Mouse (Mus musculus) neural tube, embryonic 12.5 days (tissue): Measurements from ENCODE around the gene Fam102a. TPM values are rescaled to one million over a fixed set of nuclear protein-coding genes. Genes with fewer than 3 reads are reported as not detected.

Experiments used
- ATAC-seq: fragments of 200-750 bp; cut with Nextera tagmentation; 2 replicates; pipeline ENCODE4 v1.8.0; 2017; ENCODE audit warnings: low read depth, mild to moderate bottlenecking, moderate TSS enrichment, moderate library complexity; ENCODE audit not compliant: low FRiP score
- H3K27ac ChIP-seq: fragments of 300-500 bp; sonication (generic); 2 replicates; pipeline ENCODE4 v1.5.1; 2016
- H3K27me3 ChIP-seq: fragments of 300-500 bp; sonication (generic); replicated peaks from 2 replicates; pipeline ENCODE4 v1.6.1; 2016; ENCODE audit warnings: mild to moderate bottlenecking
- H3K36me3 ChIP-seq: fragments of 300-500 bp; sonication (generic); 2 replicates; pipeline ENCODE4 v1.6.1; 2016; ENCODE audit warnings: mild to moderate bottlenecking
- H3K4me1 ChIP-seq: fragments of 300-500 bp; sonication (generic); 2 replicates; pipeline ENCODE4 v1.6.1; 2016
- H3K4me2 ChIP-seq: fragments of 300-500 bp; sonication (generic); replicated peaks from 2 replicates; pipeline ENCODE4 v1.6.1; 2016; ENCODE audit warnings: mild to moderate bottlenecking
- H3K4me3 ChIP-seq: fragments of 300-500 bp; sonication (generic); 2 replicates; pipeline ENCODE4 v1.5.1; 2016
- H3K9ac ChIP-seq: fragments of 300-500 bp; sonication (generic); 2 replicates; pipeline ENCODE4 v1.6.1; 2016; ENCODE audit warnings: mild to moderate bottlenecking
- H3K9me3 ChIP-seq: fragments of 300-500 bp; sonication (generic); 2 replicates; pipeline ENCODE4 v1.6.1; 2016; ENCODE audit warnings: mild to moderate bottlenecking
- WGBS: fragments of 180-500 bp; shearing (Covaris S2); methylation state at CpG from one replicate; pipeline ENCODE4 v1.1.7; 2016; 5-methylcytosine and 5-hydroxymethylcytosine counted together
- polyA plus RNA-seq: library from polyadenylated mRNA; unstranded; fragments of >200 nt; fragmentation: Nextera tagmentation; extraction: Ambion mirVana; gene quantifications from 2 replicates; pipeline ENCODE4 v1.2.1, GENCODE M21; 2016

Gene Fam102a
- polyA plus RNA-seq, 1 experiment from 2014 or later = 14.4 TPM

GRCm38 (mm10) chr2:32589213-32589795, 54.2 kb downstream of the Fam102a start:
- Histone ChIP-seq H3K9me3 (no peaks in the 10 kb centered on the region), H3K9ac (no peak overlapping the region), H3K27ac (no peak overlapping the region), H3K4me3 (no peak overlapping the region), H3K36me3 (no peaks in the 10 kb centered on the region; the same call in 1 of the 2 replicates), H3K4me1 (peaks cover 14% of the 10 kb centered on the region), H3K4me2 (no peak overlapping the region), H3K27me3 (no peaks in the 10 kb centered on the region)
- ATAC-seq = no peak
- WGBS = 79% methylated on average over 11 of the region's 11 CpGs

DNA sequence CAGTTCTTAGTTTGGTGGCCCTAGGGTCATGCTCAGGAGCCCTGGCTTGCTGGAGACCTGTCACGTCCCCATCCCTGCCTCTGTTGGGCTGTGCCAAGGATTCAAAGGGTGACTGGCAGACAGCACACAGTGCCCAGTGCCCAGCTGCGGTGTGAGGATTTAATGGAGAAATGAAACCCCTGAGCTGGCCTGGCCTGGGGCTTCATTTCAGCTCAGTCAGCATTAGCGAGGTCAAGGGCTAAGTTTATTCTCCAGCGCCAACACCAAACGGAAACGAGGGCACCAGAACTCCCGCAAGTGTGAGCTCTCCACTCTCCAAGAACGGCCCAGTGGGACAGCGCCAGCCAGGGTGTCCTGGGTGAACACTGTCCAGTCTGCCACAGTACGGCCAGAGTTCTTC, 55.1 kb downstream of the Fam102a start:
- Histone ChIP-seq H3K9me3 (no peaks in the 10 kb centered on the region), H3K4me3 (no peak overlapping the region), H3K4me1 (peaks cover 14% of the 10 kb centered on the region), H3K27ac (no peak overlapping the region), H3K9ac (no peak overlapping the region), H3K36me3 (peaks cover 3% of the 10 kb centered on the region; the same call in 1 of the 2 replicates), H3K4me2 (no peak overlapping the region), H3K27me3 (no peaks in the 10 kb centered on the region)
- 81% methylated on average over 10 of the region's 10 CpGs for WGBS
- ATAC-seq = no peak

GRCm38 (mm10) chr2:32591249-32591648, 56.1 kb downstream of the Fam102a start:
- Histone ChIP-seq H3K9me3 (no peaks in the 10 kb centered on the region), H3K9ac (no peak overlapping the region), H3K4me2 (no peak overlapping the region), H3K27me3 (no peaks in the 10 kb centered on the region), H3K27ac (no peak overlapping the region), H3K36me3 (peaks cover 3% of the 10 kb centered on the region; the same call in 1 of the 2 replicates), H3K4me1 (peaks cover 14% of the 10 kb centered on the region), H3K4me3 (no peak overlapping the region)
- WGBS = 70% methylated on average over 6 of the region's 6 CpGs
- no peak for ATAC-seq

DNA sequence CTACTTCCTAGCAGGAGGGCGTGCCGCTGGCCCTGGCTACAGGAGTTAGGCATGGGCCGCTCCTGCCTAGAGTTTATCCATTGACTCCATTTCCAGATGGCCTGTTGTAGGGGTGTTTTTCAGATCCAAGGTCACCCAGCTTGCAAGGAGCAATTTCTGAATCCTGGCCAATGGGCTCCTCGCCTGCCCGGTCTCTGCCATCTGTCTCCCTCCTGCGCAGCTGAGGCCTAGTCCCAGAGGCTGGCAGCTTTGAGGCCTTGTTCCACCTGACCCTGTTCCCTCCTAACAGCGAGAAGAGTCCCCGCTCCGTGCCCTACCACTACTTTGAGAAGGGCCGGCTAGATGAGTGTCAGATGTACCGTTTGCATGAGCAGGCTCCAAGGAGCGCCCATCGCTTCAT, 61.6 kb downstream of the Fam102a start:
- Histone ChIP-seq H3K27ac (no peak overlapping the region), H3K4me3 (no peak overlapping the region), H3K36me3 (peaks cover 7% of the 10 kb centered on the region; the same call in 1 of the 2 replicates), H3K4me2 (no peak overlapping the region), H3K27me3 (no peaks in the 10 kb centered on the region), H3K4me1 (no peaks in the 10 kb centered on the region), H3K9me3 (no peaks in the 10 kb centered on the region), H3K9ac (no peak overlapping the region)
- no peak for ATAC-seq
- WGBS = 90% methylated on average over 13 of the region's 13 CpGs

DNA sequence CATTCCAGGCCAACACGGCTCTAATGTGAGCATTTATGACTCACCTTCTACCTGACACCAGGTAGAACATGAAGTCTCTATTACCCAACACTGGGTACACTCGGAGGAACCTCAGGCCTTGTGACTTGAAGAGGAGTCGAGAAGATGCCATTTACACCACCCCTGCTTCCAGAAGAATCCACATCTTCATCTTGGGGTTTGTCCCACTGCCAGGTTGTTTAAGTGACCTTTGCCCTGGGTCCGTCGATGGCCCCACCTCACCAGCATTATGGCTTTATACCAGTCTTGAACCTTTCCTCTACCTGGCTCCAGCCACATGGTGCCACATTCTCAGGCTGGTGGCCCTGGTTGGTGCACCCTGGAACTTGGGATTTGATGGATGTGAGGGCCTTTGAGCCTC, 62.1 kb downstream of the Fam102a start:
- Histone ChIP-seq H3K27me3 (no peaks in the 10 kb centered on the region), H3K9ac (no peak overlapping the region), H3K4me1 (no peaks in the 10 kb centered on the region), H3K9me3 (no peaks in the 10 kb centered on the region), H3K27ac (no peak overlapping the region), H3K4me3 (no peak overlapping the region), H3K4me2 (no peak overlapping the region), H3K36me3 (peaks cover 7% of the 10 kb centered on the region; the same call in 1 of the 2 replicates)
- ATAC-seq = no peak
- WGBS = 91% methylated on average over 5 of the region's 5 CpGs

GRCm38 (mm10) chr2:32597699-32598098, 62.6 kb downstream of the Fam102a start:
- H3K4me2 ChIP-seq = no peak overlapping the region
- WGBS = 93% methylated on average over 5 of the region's 5 CpGs
- no peaks in the 10 kb centered on the region for H3K4me1 ChIP-seq
- H3K4me3 ChIP-seq = no peak overlapping the region
- no peaks in the 10 kb centered on the region for H3K9me3 ChIP-seq
- H3K9ac ChIP-seq = no peak overlapping the region
- H3K27ac ChIP-seq = no peak overlapping the region
- ATAC-seq = no peak
- peaks cover 7% of the 10 kb centered on the region; the same call in 1 of the 2 replicates for H3K36me3 ChIP-seq
- no peaks in the 10 kb centered on the region for H3K27me3 ChIP-seq

DNA sequence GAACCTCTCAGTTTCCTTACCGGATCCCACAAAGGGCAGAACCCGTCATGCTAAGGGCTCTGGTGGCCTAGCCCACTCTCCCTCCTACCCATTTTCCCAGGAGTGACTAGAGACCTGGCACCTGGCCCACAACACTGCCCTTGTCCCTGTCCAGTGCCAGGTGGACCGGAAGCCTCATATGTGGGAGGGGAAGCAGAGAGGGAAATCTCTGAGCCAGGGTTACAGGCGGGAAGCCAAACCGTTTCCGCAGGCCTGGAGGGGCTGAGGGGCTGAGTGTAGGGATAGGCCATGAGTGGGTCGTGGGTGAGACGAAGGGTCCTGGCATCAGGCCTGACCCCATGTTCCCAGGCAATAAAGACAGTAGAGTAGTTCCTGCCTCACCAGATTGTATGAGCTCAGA, 63.4 kb downstream of the Fam102a start:
- Histone ChIP-seq H3K27me3 (no peaks in the 10 kb centered on the region), H3K9me3 (no peaks in the 10 kb centered on the region), H3K27ac (no peak overlapping the region), H3K36me3 (peaks cover 7% of the 10 kb centered on the region; the same call in 1 of the 2 replicates), H3K4me3 (no peak overlapping the region), H3K4me2 (no peak overlapping the region), H3K4me1 (no peaks in the 10 kb centered on the region), H3K9ac (no peak overlapping the region)
- WGBS = 92% methylated on average over 8 of the region's 8 CpGs
- ATAC-seq = no peak

GRCm38 (mm10) chr2:32599409-32599808, 64.3 kb downstream of the Fam102a start, which contains the start of gene St6galnac6:
Gene St6galnac6, plus strand, starts transcription at chr2:32599709.
- Histone ChIP-seq H3K4me3 (no peak within 1 kb of the TSS), H3K4me2 (no peak within 1 kb of the TSS), H3K9me3 (no peaks in the 10 kb centered on the region), H3K27me3 (no peaks in the 10 kb centered on the region), H3K27ac (no peak within 1 kb of the TSS), H3K9ac (no peak within 1 kb of the TSS), H3K4me1 (no peaks in the 10 kb centered on the region), H3K36me3 (peaks cover 7% of the 10 kb centered on the region; the same call in 1 of the 2 replicates)
- WGBS = 95% methylated on average over 3 of the region's 3 CpGs
- no peak for ATAC-seq

DNA sequence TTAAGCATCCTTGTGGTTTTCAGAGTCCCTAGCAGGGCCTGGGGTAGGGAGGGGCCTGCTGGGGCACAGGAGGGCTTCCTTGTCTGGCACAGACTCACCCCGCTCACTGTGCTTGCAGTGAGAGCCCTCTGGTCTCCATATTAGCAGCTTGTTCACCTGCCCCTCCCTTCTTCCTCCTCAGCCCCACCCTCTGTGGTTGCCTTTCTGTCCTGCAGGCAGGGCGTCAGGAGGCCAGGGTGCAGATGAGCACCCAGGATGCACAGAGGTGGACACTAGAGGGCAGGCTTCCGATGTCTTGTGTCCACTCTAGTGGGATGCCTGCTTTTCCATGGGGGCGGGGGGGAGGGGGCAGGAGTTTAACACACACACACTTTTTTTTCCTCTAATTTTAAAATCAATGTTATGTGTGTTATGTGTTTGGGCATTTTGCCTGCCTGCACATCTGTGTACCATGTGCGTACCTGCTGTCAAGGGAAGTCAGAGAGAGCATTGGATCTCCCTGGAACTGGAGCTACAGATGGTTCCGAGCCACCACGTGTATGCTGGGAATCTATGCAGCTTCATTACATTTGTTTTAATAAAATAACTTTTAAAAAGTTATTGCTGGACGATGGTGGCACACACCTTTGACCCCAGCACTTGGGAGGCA, 66.4 kb downstream of the Fam102a start:
- whole genome bisulfite sequencing = 40% methylated on average over 8 of the region's 8 CpGs
- peaks cover 5% of the 10 kb centered on the region; the same call in 1 of the 2 replicates for H3K36me3 ChIP-seq
- no peaks in the 10 kb centered on the region for H3K27me3 ChIP-seq
- H3K9ac ChIP-seq = no peak overlapping the region
- H3K4me3 ChIP-seq = no peak overlapping the region
- peak; percentile 51; the same call in 1 of the 2 replicates for ATAC-seq
- no peak overlapping the region for H3K4me2 ChIP-seq
- no peaks in the 10 kb centered on the region for H3K4me1 ChIP-seq
- no peak overlapping the region for H3K27ac ChIP-seq
- H3K9me3 ChIP-seq = no peaks in the 10 kb centered on the region

- Histone ChIP-seq H3K9me3 (no peaks in the 10 kb centered on the region), H3K27me3 (no peaks in the 10 kb centered on the region), H3K36me3 (no peaks in the 10 kb centered on the region), H3K4me3 (peak overlapping the region; percentile 7; the same call in 1 of the 2 replicates), H3K4me2 (peak overlapping the region; percentile 49), H3K4me1 (peaks cover 7% of the 10 kb centered on the region), H3K27ac (no peak overlapping the region), H3K9ac (no peak overlapping the region)
- no peak for ATAC-seq
- under 1% methylated on average over 11 of the region's 11 CpGs for WGBS
Measured at GRCm38 (mm10) chr2:32602600-32603054, 67.5 kb downstream of the Fam102a start.

DNA sequence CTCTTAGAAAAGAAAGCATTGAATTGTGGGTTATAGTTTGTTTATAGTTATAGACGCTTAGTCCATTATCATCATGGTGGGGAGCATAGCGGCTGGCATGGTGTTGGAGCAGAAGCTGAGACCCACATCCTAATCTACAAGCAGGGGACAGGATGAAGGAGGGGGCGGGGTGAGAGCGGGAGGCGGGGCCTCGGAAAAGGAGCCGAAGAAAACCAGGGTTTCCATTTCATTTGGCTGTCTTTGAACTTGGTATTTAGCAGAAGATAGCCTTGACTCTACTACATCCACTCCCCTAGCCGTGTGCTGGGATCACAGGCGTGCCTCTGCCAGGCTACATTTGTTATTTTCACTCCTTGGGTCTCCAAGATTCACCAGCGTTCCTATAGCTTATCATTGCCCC, 69.5 kb downstream of the Fam102a start:
- H3K4me3 ChIP-seq = no peak overlapping the region
- H3K4me1 ChIP-seq = peaks cover 19% of the 10 kb centered on the region
- no peak for ATAC-seq
- no peaks in the 10 kb centered on the region for H3K27me3 ChIP-seq
- 42% methylated on average over 10 of the region's 10 CpGs for WGBS
- H3K27ac ChIP-seq = no peak overlapping the region
- H3K36me3 ChIP-seq = no peaks in the 10 kb centered on the region
- H3K4me2 ChIP-seq = no peak overlapping the region
- H3K9ac ChIP-seq = no peak overlapping the region
- H3K9me3 ChIP-seq = no peaks in the 10 kb centered on the region

DNA sequence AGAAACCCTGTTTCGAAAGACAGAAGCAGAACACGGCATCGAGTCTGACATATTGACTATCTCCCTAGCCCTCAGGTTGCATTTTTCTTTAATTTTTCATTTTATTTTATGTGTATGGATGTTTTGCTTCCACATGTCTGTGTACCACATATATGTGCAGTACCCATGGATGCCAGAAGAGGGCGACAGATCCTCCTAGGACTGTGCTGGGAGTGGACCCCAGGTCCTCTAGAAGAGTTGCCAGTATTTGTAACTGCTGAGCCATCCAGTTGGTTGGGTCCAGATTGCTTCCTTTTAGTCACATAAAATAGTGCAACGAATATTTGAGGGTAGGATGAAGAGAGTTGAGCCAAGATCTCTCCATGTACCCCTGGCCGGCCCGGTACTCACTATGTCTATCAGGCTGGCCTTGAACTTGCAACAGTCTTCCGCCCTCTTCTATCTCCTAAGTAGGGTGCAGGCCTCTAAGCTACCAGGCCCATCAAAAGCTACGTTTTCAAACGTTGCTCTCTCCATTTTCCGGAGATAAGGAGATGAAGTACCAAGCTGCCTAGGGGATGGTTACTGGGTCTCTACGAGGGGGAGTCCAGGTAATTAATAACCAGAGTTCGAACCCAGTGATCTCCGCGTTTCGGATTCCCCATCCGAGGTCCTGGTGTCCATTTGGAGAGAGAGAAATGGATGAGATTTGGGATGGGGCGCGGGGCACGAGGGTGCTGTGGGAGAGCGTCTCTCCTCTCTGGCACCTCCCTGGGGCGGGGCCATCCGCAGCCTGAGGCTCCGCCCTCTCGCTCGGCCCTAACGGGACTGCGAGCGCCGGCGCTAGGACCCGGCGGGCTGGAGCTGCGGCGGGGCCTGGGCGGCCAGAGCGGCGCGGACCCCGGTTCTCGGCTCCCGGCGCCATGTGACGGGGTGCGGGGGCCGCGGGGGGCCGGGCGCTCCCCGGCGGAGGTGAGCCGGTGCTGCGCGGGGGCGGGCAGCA, 71.3 kb downstream of the Fam102a start:
- 10% methylated on average over 53 of the region's 55 CpGs for WGBS
- peak overlapping the region; percentile 76 for H3K9ac ChIP-seq
- H3K4me1 ChIP-seq = peaks cover 24% of the 10 kb centered on the region
- no peaks in the 10 kb centered on the region for H3K9me3 ChIP-seq
- peak; percentile 80 for ATAC-seq
- H3K4me2 ChIP-seq = peak overlapping the region; percentile 92
- no peaks in the 10 kb centered on the region for H3K36me3 ChIP-seq
- H3K4me3 ChIP-seq = peak overlapping the region; percentile 76
- H3K27ac ChIP-seq = no peak overlapping the region
- H3K27me3 ChIP-seq = no peaks in the 10 kb centered on the region
